Mouse (Mus musculus) megakaryocyte-erythroid progenitor cell, adult 5-6 weeks (primary cell): ENCODE measurements around the gene Raph1. TPM values are rescaled to one million over a fixed set of nuclear protein-coding genes. Genes with fewer than 3 reads are reported as not detected.
A peak's percentile ranks its signal among the peaks of the same experiment; 100 is the strongest.
"Not testable (repeated sequence)": the region's sequence is repeated elsewhere in the genome, so short reads cannot be mapped to it uniquely, and the experiment has no call there.

Experiments used
- ATAC-seq: replicated peaks from 2 replicates; pipeline ENCODE4 v1.8.0; 2016; ENCODE audit warnings: mild to moderate bottlenecking, inconsistent platforms; ENCODE audit not compliant: severe bottlenecking, poor library complexity, low FRiP score, low TSS enrichment
- total RNA-seq, 2 experiments: library from RNA; stranded (forward) in 1 of 2; stranded (reverse) in 1 of 2; fragments of 200-1000, 215-1000 nt in 1 of 2; fragments of >200 nt in 1 of 2; fragmentation: Nextera tagmentation in 1 of 2; gene quantifications; 2 replicates each; pipeline ENCODE4 v1.2.3; 2014 to 2017

Gene Raph1
- total RNA-seq, 2 experiments from 2014 or later, result 0.23 to 1.3 TPM

GRCm38 (mm10) chr1:60460623-60461022 lies 106.3 kb downstream of the Raph1 start:
- no peak for ATAC-seq

GRCm38 (mm10) chr1:60449896-60450295 lies 117.0 kb downstream of the Raph1 start:
- no peak for ATAC-seq

GRCm38 (mm10) chr1:60447067-60447466 lies 119.8 kb downstream of the Raph1 start:
- peak; percentile 100 for ATAC-seq

GRCm38 (mm10) chr1:60441438-60441837 lies 125.5 kb downstream of the Raph1 start:
- not testable (repeated sequence) for ATAC-seq

GRCm38 (mm10) chr1:60432497-60432896 lies 134.4 kb downstream of the Raph1 start:
- ATAC-seq, result no peak

Other genes with a start within 250 kb of the Raph1 start
- 14.2 and 16.3 TPM in 2 replicates for gene Cyp20a1, start 223.8 kb downstream of the Raph1 start, total RNA-seq (2014; fragmentation: Nextera tagmentation)
- 29.1 and 37.1 TPM in 2 replicates for gene Cyp20a1, start 223.8 kb downstream of the Raph1 start, total RNA-seq (2017)
- gene Abi2, start 157.5 kb downstream of the Raph1 start, total RNA-seq (2014; fragmentation: Nextera tagmentation), result 5.9 and 7.2 TPM in 2 replicates
- gene Abi2, start 157.5 kb downstream of the Raph1 start, total RNA-seq (2017), result 7.6 and 9.7 TPM in 2 replicates
- 0.22 and 1.5 TPM in 2 replicates for gene Cd28, start 149.7 kb upstream of the Raph1 start, total RNA-seq (2014; fragmentation: Nextera tagmentation)
- 0.19 and 2.7 TPM in 2 replicates for gene Cd28, start 149.7 kb upstream of the Raph1 start, total RNA-seq (2017)